Mouse (Mus musculus) frontal cortex, postnatal 36 days (tissue): Measurements from ENCODE around the gene Rsph14.

Experiments used
- DNase-seq, 2 experiments: peaks; one replicate each; pipeline ENCODE4 v3.0.0; 2022; ENCODE audit warnings: low spot score in 2 of 2

The Rsph14 gene

GRCm38 (mm10) chr10:75032395-75032794 is at the start of gene Rsph14:
Rsph14 (minus strand) TSS chr10:75032586.
- peak; percentile 80 to 88 for DNase-seq

- no peak for DNase-seq
Observed at GRCm38 (mm10) chr10:75078174-75079128, 46.1 kb upstream of the Rsph14 start.

- no peak for DNase-seq
Observed at GRCm38 (mm10) chr10:75075665-75076064, 43.3 kb upstream of the Rsph14 start.

- DNase-seq, result no peak
Observed at GRCm38 (mm10) chr10:75070281-75070976, 38.0 kb upstream of the Rsph14 start.

- no peak for DNase-seq
Observed at GRCm38 (mm10) chr10:75068624-75069328, 36.4 kb upstream of the Rsph14 start.

- no peak for DNase-seq
Observed at GRCm38 (mm10) chr10:75068086-75068485, 35.7 kb upstream of the Rsph14 start.

- DNase-seq, result no peak
Observed at GRCm38 (mm10) chr10:75067446-75067845, 35.1 kb upstream of the Rsph14 start.

GRCm38 (mm10) chr10:75065691-75066090 is 33.3 kb upstream of the Rsph14 start:
- DNase-seq, result no peak

- DNase-seq, result no peak
Observed at GRCm38 (mm10) chr10:75063301-75063965, 31.0 kb upstream of the Rsph14 start.

- no peak for DNase-seq
Observed at GRCm38 (mm10) chr10:75062621-75063020, 30.2 kb upstream of the Rsph14 start.

- DNase-seq, result no peak
Observed at GRCm38 (mm10) chr10:75062189-75062561, 29.8 kb upstream of the Rsph14 start.

GRCm38 (mm10) chr10:75061341-75062188 is 29.2 kb upstream of the Rsph14 start:
- DNase-seq, result no peak

GRCm38 (mm10) chr10:75060843-75061235 is 28.5 kb upstream of the Rsph14 start:
- no peak for DNase-seq

- DNase-seq, result peak; percentile 72 to 78
Observed at GRCm38 (mm10) chr10:75060217-75060842, 27.9 kb upstream of the Rsph14 start, which contains the start of gene Bcr. Bcr (plus strand) TSS chr10:75060592.

GRCm38 (mm10) chr10:75059396-75059795 is 27.0 kb upstream of the Rsph14 start:
- peak; percentile 76 to 82 for DNase-seq

- DNase-seq, result no peak
Observed at GRCm38 (mm10) chr10:75058761-75059395, 26.5 kb upstream of the Rsph14 start.

GRCm38 (mm10) chr10:75058336-75058735 is 25.9 kb upstream of the Rsph14 start:
- no peak for DNase-seq

GRCm38 (mm10) chr10:75056255-75056654 is 23.9 kb upstream of the Rsph14 start:
- DNase-seq, result peak in 1 of 2 experiments; percentile 49

GRCm38 (mm10) chr10:75055672-75056071 is 23.3 kb upstream of the Rsph14 start:
- no peak for DNase-seq

- DNase-seq, result no peak
Observed at GRCm38 (mm10) chr10:75054125-75054524, 21.7 kb upstream of the Rsph14 start.
